Mouse (Mus musculus): Measurements from ENCODE around the gene Trhr2.
A peak's percentile ranks its signal among the peaks of the same experiment; 100 is the strongest.

The Trhr2 gene

DNA sequence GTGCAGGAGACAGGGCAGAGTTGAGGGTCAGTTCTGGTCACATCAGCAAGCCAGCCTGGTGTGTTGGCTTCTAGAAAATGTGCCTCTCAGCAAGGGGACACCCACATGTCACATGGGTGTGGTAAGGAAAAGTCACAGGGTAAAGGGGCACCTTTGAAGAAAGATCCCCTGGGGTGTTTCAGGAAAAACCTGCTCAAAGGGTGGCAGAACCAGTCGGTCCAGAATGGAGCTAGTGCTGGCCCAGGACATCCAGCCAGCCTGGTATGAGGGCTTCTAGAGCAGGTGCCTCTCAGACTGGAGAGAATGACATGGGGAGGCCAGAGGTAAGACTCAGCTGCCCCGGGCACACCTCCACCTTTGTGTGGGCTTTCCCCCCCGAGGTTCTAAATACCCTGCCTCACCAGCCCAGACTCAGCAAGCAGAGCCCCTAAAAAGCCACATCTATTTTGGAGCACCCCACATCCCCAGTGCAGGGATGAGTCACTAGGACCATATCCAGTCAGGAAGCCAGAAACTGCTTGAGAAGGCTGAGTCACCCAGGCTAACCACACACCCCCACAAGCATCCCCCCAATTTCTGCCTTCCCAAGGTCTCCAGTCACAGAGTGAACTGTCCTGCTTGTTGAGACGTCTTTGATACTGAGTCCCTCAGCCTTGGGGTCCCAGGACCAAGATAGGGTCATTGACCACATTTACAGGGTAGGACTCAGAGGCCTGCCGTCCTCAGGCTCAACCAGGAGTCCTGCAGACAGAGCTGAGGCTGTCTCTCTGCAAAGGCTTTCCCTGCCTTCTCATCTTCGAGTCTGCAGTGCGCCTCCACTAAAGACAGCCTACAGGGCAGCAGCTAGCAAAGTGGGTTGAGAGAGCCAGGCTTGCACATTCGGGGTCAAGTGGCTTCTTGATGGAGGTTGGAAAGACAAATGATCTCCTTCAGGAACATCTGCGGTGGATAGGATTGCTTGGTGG lies 4.6 kb downstream of the Trhr2 start:
- no peak for DNase-seq (ENCODE audit: low read depth, low spot score)

DNA sequence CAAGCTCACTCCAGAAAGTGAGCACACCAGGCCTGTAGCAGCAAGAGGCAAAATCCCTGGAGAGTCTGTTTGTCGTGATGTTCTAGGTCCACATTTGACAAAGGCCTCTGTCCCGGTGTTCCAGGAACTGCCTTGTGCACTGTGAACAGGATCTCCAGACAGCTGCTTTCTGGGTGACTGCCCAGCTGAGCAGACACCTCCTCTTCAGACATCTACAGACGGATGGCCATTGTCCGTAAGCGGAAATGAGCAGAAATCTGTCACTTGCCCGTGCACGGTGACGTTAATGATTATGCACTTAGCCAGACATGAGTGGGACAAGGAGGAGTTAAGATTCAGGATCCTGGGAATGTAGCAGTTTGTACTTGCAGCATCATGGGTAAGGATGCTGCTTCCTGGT lies 6.4 kb downstream of the Trhr2 start:
- no peak for DNase-seq (ENCODE audit: low read depth, low spot score)

DNA sequence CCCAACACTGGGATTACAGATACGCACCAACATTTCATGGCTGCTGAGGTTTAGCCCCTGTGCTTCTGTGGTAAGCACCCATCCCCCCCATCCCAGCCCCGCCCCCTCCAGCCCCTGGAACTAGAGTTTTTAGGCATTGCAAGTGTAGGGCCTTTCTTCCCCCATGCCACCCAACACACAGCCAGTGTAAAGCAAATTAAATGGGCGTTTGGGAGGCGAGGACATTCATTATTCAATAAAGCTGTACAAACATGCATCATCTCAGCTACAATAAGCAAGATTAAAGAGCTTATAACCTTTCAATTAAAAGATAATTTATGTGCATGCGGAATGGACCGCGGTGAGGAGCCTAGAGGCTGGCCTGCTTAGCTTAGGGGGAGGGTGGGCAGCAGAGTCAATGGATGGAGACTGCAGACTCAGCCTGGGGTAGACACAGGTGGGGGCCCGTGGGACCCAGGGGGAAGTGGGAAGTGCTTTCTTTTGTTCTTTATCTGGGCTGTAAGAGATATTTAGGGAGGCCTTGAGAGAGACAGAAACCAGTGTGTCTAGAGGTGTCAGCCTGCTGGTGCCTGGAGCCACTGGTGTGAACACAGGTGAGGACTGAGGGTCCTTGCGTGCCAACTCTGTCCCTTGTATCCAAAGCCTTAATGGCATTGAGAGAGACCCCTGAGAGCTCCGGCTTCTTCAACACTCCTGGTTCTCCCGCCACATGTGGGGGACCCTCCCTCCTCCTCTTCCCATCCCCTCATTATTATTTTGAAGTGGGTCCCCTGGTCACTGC lies 10.0 kb downstream of the Trhr2 start:
- DNase-seq (ENCODE audit: low read depth, low spot score) = no peak

DNA sequence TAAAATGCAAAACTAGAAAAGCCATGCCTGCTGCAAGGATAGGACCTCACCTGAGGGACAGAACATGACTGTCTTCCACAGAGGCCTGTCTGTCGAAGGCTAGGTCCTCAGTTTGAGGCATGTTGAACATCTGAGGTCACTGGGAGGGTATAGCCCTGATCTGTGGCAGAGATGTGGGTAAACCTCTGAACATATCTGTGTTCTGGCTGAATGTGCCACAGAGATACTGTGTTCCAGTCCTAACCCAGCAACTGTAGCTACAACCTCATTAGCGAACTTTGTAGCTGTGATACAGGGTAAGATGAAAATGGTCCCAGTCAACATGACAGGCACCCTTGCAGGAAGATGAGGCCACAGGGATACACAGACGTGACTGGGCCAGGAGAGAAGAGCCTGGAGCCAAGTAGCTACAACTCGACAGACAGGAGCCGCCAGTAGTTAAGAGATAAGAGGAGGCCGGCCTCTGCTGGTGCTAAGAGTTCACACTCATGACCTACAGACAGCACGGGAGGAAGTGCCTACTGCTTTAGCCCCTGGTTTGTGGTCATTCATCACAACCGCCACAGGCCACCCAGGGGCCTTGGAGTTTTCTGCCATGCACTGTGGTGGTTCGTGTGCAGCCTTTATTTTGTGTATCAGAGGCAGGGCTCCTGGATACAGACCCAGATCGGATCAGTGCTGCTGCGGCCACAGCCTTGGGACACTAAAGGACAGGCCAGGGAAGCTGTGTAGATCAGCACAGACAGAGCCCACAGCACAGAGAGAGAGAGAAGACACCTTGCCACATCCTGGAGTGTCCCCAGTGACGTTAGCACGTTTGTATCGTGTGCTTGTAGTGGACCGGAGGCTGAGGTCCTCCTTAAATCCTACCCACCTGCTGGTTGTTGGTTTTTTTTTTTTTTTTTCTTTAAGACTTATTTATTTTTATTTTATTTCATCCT lies 10.9 kb downstream of the Trhr2 start:
- no peak for DNase-seq (ENCODE audit: low read depth, low spot score)

- no peak for DNase-seq (ENCODE audit: low read depth, low spot score)
Observed at GRCm38 (mm10) chr8:122347811-122348552, 12.6 kb downstream of the Trhr2 start.

DNA sequence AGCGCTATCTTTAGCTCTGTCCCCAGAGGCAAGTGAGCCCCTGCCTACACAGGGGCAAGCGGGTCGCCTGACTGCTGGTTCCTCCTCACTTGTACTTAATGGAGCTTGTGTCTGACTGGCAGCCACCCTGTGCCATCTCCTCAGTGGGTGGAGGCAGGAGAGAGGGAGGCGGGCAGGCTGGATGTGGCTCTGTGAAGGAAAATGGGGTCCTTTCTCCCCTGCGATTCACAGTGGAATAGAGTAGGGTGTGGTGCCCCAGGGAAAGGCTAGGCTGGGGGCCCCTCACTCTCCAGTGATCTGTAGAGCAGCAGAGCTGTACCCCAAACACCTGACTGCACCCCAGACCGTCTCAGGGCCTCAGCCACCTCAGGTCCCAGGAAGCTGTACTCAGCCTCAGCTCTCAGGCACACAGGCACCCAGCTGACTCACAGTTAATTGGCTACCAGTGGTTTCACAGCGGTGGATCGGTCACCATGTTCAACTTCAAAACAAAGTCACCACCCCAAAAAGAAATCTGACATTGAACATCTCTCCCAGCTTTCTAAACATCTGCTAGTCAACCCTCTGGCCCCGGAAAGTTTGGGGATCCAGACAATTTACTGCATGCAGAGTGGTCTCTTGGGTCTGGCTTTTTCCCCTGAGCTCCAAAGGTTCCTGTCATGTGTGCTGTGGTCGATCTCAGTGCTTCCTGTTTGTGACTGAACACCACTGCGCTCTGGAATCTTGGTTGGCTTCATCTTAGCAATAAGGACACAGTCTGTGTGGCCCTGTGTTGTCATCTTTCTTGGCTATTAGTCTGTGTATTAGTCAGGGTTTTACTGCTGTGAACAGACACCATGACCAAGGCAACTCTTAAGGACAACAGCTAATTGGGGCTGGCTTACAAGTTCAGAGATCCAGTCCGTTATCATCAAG lies 15.1 kb downstream of the Trhr2 start:
- DNase-seq (ENCODE audit: low read depth, low spot score) = no peak

- no peak for DNase-seq (ENCODE audit: low read depth, low spot score)
Observed at GRCm38 (mm10) chr8:122344219-122344618, 16.3 kb downstream of the Trhr2 start.

- peak; percentile 55 for DNase-seq (ENCODE audit: low read depth, low spot score)
Observed at GRCm38 (mm10) chr8:122343758-122344157, 16.8 kb downstream of the Trhr2 start.

GRCm38 (mm10) chr8:122343341-122343740 lies 17.2 kb downstream of the Trhr2 start:
- DNase-seq (ENCODE audit: low read depth, low spot score) = no peak

DNA sequence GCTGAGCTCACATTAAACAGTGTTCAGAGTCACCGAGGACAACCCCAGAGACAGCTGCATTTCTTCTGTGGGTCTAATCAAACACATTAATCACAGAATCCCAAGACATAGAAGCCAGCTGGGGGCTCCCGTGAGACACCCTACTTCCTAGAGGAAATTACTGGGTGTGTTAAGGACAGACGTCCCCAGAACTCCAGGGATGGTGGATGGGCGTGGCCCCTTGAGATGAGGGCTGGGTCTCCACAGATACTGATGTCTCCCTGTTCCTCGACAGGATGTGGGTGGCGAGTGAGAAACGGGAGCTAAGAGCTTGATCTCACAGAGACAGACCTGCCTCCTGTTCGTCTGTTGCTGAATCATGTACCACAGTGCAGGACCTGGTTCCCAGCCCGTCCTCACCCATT lies 17.7 kb downstream of the Trhr2 start:
- DNase-seq (ENCODE audit: low read depth, low spot score) = peak; percentile 53

GRCm38 (mm10) chr8:122342362-122342761 lies 18.2 kb downstream of the Trhr2 start:
- no peak for DNase-seq (ENCODE audit: low read depth, low spot score)

DNA sequence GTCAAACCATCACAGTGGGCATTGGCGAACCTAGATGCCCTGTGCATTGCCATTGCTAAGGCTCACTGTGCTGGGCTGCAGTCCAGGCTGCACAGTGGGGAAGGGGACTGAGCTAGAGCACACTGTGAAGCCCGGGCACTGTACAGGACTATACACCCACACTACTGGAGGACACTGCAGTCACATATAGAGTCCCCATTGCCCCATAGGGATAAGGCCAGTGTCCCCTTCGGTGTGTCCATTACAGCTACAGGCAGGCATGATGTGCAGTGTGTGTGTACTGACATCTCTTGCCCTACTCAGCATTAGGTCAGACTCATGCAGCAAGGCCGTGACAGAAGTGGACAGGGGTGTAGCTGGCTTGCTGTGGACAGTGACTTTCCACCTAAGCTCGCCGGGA lies 18.8 kb downstream of the Trhr2 start:
- no peak for DNase-seq (ENCODE audit: low read depth, low spot score)

- no peak for DNase-seq (ENCODE audit: low read depth, low spot score)
Observed at GRCm38 (mm10) chr8:122340761-122341160, 19.8 kb downstream of the Trhr2 start.

DNA sequence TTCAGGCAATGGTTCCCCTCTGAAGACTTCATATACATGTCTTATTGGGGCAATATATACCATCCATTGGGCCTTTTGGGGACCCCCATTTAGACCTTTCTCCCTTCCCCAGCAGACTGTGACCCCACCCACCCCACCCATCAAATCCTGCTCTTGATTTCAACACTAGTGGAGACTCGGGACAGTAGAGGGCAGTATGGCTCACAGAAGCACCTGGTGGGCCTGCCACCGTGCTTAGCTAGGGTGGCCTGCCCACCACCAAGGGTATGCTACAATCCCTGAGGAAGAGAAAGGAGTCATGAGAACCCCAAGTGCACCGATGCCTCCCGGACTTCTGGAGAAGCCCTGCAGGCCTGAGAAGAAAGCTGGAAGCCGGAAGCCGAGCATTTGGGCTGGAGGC lies 21.7 kb downstream of the Trhr2 start:
- DNase-seq (ENCODE audit: low read depth, low spot score) = no peak

GRCm38 (mm10) chr8:122336251-122336910 lies 24.2 kb downstream of the Trhr2 start:
- DNase-seq (ENCODE audit: low read depth, low spot score) = no peak

DNA sequence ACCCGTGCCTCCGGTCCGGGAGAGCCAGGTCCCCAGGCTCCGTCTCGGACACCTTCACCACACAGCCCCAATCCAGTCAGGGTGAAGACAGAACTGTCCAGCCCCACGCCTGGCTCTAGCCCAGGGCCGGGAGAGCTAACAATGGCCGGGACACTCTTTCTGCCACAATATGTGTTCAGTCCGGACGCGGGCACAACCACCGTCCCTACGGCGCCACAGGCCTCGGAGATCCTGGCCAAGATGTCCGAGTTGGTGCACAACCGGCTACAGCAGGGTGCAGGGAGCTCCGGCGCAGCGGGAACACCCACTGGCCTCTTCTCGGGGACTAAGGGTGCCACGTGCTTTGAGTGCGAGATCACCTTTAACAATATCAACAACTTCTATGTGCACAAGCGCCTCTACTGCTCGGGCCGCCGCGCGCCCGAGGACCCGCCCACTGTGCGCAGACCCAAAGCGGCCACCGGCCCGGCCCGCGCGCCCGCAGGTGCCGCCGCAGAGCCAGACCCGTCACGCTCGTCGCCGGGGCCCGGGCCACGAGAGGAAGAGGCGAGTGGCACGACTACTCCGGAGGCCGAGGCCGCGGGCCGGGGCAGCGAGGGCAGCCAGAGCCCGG lies 24.8 kb downstream of the Trhr2 start:
- no peak for DNase-seq (ENCODE audit: low read depth, low spot score)

- DNase-seq (ENCODE audit: low read depth, low spot score) = no peak
Observed at GRCm38 (mm10) chr8:122334791-122335490, 25.6 kb downstream of the Trhr2 start.

- DNase-seq (ENCODE audit: low read depth, low spot score) = no peak
Observed at GRCm38 (mm10) chr8:122333531-122333930, 27.0 kb downstream of the Trhr2 start.
